Mouse (Mus musculus): Measurements from ENCODE around the gene Ly6g5c. TPM values are rescaled to one million over a fixed set of nuclear protein-coding genes. Genes with fewer than 3 reads are reported as not detected.
A peak's percentile ranks its signal among the peaks of the same experiment; 100 is the strongest.

Gene Ly6g5c
- total RNA-seq, 2 experiments from 2014 or later = not detected

- ATAC-seq (ENCODE audit: poor library complexity, severe bottlenecking) = peak; percentile 68
Observed at GRCm38 (mm10) chr17:35135591-35136320, 27.7 kb downstream of the Ly6g5c start.

- ATAC-seq (ENCODE audit: poor library complexity, severe bottlenecking) = no peak
Observed at GRCm38 (mm10) chr17:35139269-35139668, 31.2 kb downstream of the Ly6g5c start.

- ATAC-seq (ENCODE audit: poor library complexity, severe bottlenecking) = no peak
Observed at GRCm38 (mm10) chr17:35140490-35140996, 32.5 kb downstream of the Ly6g5c start.

DNA sequence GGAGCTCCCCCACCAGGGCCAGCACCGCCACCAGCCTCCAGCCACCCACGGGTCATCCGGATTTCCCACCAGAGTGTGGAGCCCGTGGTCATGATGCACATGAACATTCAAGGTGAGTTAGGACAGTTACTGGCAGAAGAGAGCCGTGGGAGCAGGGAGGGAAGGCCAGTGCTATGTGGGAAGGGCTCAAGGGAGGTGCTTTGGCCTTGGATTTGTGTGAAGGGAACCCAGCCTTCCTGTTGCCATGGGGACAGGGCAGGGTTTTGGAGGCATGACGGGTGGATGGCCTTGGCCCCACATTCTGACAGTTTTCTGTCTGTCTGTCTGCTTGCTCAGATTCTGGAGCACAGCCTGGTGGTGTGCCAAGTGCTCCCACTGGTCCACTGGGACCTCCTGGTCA, 33.9 kb downstream of the Ly6g5c start:
- no peak for ATAC-seq (ENCODE audit: poor library complexity, severe bottlenecking)

DNA sequence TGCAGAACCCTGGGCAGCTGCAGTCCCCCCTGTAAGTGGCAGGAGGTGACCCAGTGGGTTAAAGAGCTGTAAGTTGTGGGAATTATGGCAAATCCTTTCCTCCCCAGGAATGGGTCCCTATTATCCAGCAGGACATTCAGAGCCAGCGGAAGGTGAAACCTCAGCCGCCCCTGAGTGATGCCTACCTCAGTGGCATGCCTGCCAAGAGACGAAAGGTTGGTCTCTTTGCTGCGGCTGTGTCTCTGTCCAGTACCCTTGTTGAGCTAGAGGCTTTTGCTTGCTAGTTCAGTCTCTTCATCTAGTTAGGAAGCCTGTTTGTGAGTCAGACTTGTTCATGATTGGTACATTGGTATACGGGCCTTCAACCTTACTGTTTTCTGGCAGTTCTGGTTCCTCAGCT, 38.1 kb downstream of the Ly6g5c start:
- ATAC-seq (ENCODE audit: poor library complexity, severe bottlenecking) = no peak

DNA sequence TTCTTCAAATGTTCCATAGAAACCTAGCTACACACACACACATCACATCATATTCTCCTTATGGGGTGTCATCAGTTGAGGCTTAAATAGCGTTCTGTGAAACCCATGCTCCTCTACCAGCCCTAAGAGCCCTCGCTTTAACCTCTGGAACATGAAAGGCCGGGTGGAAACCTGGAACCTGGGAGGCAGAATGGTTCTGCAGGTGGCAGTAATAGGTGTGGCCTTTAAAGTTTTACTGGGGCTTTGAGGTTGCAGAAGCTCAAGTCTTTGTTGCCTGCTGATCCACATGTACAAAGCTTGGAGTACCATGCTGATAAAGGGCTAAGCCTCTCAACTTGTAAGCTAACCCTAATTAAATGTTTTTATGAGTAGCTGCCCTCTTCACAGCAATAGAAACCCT, 39.3 kb downstream of the Ly6g5c start:
- no peak for ATAC-seq (ENCODE audit: poor library complexity, severe bottlenecking)

- no peak for ATAC-seq (ENCODE audit: poor library complexity, severe bottlenecking)
Observed at GRCm38 (mm10) chr17:35147922-35148639, 40.0 kb downstream of the Ly6g5c start.

DNA sequence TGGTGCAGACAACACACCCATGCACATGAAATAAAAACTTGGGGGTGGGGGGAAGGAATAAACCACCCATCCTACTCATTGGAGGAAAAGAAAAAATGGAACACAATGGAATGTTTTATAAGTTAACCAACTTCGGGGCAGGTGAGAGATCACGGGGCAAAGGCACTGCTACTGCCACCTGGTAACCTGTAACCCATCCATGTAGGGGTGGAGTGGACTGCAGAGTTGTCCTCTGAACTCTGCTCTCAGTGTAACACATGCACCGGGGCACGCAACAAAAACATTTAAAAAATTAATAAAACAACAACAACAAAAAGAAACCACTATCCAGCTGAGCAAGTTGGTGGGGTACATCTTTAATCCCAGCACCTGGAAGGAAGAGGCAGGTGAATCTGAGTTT, 44.0 kb downstream of the Ly6g5c start:
- no peak for ATAC-seq (ENCODE audit: poor library complexity, severe bottlenecking)

- no peak for ATAC-seq (ENCODE audit: poor library complexity, severe bottlenecking)
Observed at GRCm38 (mm10) chr17:35153077-35153476, 45.0 kb downstream of the Ly6g5c start.

GRCm38 (mm10) chr17:35153931-35154330, 45.9 kb downstream of the Ly6g5c start:
- ATAC-seq (ENCODE audit: poor library complexity, severe bottlenecking) = no peak

- no peak for ATAC-seq (ENCODE audit: poor library complexity, severe bottlenecking)
Observed at GRCm38 (mm10) chr17:35154616-35155015, 46.5 kb downstream of the Ly6g5c start.

DNA sequence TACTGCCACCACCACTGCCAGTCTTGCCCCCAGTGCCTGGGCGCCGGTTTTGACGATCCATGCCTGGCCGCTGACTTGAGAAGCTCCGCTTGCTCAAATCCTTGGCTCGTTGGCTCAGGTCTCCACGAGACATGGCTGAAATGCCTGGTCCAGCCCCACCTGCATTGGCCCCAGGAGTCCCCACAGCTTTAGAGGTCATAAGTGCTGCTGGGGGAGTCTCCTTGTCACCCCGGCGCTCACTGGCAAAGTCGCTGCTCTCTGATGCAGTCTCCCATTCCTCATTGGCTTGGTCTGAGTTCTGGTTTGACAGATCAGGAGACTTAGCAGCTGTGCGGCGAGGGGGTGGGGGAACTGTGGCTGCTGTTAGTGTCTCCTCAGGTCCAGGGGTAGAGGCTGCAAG, 47.4 kb downstream of the Ly6g5c start:
- no peak for ATAC-seq (ENCODE audit: poor library complexity, severe bottlenecking)

DNA sequence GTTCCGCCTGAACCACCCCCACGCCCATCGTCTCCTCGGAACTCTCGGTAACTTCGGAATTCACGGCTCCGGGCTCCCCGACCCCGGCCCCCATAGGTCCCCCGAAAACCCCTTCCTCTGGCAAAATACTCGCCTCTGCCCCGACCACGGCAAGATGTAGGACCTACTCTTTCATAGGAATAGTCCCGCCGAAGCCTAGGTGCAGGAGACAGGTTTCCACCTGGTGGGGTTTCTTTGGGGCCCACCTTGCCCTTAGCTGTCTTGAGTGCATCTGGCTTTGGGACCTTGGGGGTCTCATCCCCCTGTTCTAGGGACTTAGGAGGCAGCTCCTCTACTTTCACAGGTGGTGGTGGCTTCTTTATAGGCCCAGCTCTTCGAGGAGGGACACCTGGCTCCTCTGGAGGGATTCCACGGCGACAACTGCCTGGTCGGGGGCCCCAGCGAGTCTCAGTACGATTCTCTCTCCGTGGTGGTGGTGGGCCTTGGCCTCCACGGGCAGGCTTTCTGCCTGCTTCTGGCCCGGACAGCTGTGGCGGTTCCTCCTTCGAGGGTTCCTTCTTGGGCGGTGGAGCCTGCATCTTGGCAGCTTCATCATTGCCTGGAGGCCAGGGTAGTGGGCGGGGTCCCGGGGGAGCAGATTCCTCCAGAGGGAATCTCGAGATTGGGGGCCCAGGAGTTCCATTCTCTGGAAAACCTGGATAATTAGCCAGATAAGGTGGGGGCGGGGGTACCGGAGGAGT, 48.6 kb downstream of the Ly6g5c start:
- no peak for ATAC-seq (ENCODE audit: poor library complexity, severe bottlenecking)

- ATAC-seq (ENCODE audit: poor library complexity, severe bottlenecking) = no peak
Observed at GRCm38 (mm10) chr17:35157254-35157653, 49.2 kb downstream of the Ly6g5c start.

GRCm38 (mm10) chr17:35157661-35158175, 49.6 kb downstream of the Ly6g5c start:
- no peak for ATAC-seq (ENCODE audit: poor library complexity, severe bottlenecking)

GRCm38 (mm10) chr17:35158850-35159593, 50.9 kb downstream of the Ly6g5c start:
- ATAC-seq (ENCODE audit: poor library complexity, severe bottlenecking) = no peak

- ATAC-seq (ENCODE audit: poor library complexity, severe bottlenecking) = no peak
Observed at GRCm38 (mm10) chr17:35159638-35160037, 51.6 kb downstream of the Ly6g5c start.

GRCm38 (mm10) chr17:35161421-35161820, 53.3 kb downstream of the Ly6g5c start:
- ATAC-seq (ENCODE audit: poor library complexity, severe bottlenecking) = no peak

All from megakaryocyte, adult 5-6 weeks (primary cell).